Mouse (Mus musculus) B cell, adult 67 days (primary cell): ENCODE results near the gene Ppp6r1. TPM values are rescaled to one million over a fixed set of nuclear protein-coding genes. Genes with fewer than 3 reads are reported as not detected.

Experiments
- total RNA-seq, 2 experiments: library from RNA; stranded (reverse); gene quantifications; 4 replicates each; pipeline ENCODE4 v1.2.4; 2023

The Ppp6r1 gene
- 100 to 1,000 TPM; 242 to 257 TPM for total RNA-seq

GRCm38 (mm10) chr7:4658912-4659551 lies at the start of gene Ppp6r1:
Gene Ppp6r1, minus strand, starts transcription at chr7:4659019.

GRCm38 (mm10) chr7:4690387-4690786 lies 31.6 kb upstream of the Ppp6r1 start, which contains the start of gene Brsk1:
Gene Brsk1, plus strand, starts transcription at chr7:4690604.

DNA sequence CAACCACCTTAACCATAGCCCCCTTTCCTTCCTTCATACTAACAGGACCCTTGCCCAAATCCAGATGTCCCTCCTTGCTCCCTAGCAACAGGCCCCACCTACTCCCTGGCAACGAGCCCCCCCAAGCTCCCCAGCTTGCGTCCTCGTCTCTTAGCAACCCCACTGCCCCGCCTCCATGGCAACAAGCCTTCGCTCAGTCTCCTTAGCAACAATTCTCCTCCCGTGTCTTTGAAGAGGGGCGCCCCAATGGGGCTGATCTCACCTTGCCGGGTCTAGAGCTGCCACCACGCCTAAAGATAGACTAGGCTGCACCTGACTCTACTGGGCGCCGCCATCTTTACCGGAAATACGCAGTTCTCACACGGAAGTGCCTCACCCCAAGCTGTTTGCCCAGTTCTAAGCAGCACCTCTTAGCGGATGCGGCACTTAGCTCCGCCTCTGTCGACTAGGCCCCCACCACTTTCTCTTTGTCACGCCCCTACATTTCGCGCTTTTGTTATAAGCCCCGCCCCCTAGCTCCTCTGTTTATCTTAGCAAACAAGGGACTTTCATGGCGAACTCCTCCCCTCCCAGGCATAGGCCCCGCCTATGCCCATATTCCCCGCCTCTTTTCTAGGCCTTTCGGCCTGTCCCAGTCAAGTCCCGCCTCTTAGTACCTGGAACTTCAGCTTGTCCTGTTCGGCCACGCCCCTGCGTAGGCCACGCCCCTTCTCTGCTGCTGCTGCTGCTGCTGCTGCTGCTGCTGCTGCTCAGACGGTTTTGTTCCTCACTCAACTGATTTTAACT lies 26.0 kb upstream of the Ppp6r1 start, which contains the start of gene Hspbp1:
TSS of gene Hspbp1 (minus strand) at position 437 of the 786 bp plus-strand sequence.

DNA sequence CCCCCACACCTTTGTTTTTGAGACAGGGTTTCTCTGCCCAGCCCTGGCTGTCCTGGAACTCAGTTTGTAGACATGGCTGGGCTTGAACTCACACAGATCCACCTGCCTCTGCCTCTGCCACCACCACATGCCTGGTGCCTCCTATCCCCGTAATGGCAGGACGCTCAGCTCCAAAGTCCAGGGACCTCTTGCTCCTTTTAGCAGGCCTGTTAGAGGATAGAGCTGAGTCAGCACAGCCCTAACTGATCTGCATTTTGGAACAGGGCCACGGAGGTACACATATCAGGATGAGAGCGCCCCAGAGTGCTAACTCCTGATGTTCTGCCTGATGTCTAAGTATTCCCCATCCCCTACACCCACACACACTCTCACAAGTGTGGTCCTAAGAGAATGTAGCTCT lies 27.8 kb downstream of the Ppp6r1 start, which contains the start of gene Tmem86b:
TSS of gene Tmem86b (minus strand) at position 392 of the 400 bp plus-strand sequence.

DNA sequence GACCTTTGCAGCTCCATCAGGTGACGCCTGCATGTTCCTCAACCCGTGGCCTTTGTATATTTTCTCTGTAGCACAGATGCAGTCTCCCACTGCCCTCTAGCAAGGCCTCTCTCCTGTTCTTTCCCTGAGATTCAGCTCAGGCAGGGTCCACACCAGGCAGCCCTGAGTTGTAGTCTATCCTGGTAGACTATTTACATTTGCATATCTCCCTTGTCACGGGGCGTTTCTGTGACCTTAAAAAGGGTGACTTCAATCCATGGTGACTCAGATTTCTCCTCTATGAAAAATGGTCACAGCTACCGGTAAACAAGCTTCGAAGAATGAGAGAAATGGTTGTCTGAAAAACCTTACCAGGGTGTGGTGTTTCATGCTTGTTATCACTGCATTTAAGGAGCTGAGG lies 54.9 kb downstream of the Ppp6r1 start, which contains the start of gene Ptprh:
TSS of gene Ptprh (minus strand) at position 169 of the 400 bp plus-strand sequence.

Other genes with a start within 250 kb of the Ppp6r1 start
- 10 to 100 TPM; 12.0 to 13.2 TPM for gene Rdh13, start 213.4 kb downstream of the Ppp6r1 start, total RNA-seq
- gene Eps8l1, start 198.3 kb downstream of the Ppp6r1 start, total RNA-seq, result 10 to 100 TPM; 18.2 to 29.7 TPM
- 100 to 1,000 TPM; 228 to 250 TPM for gene Ppp1r12c, start 157.3 kb downstream of the Ppp6r1 start, total RNA-seq
- gene Tnnt1, start 142.6 kb downstream of the Ppp6r1 start, total RNA-seq, result not detected
- gene Tnni3, start 134.8 kb downstream of the Ppp6r1 start, total RNA-seq, result under 1 TPM in 1 of 2 experiments, not detected in 1; 0.80 TPM
- gene Dnaaf3, start 126.6 kb downstream of the Ppp6r1 start, total RNA-seq, result not detected
- gene Syt5, start 111.5 kb downstream of the Ppp6r1 start, total RNA-seq, result not detected
- gene Ptprh, start 55.0 kb downstream of the Ppp6r1 start, total RNA-seq, result not detected
- gene Tmem86b, start 27.6 kb downstream of the Ppp6r1 start, total RNA-seq, result 10 to 100 TPM; 50.4 to 62.8 TPM
- gene Hspbp1, start 26.0 kb upstream of the Ppp6r1 start, total RNA-seq, result 10 to 100 TPM; 52.2 to 54.9 TPM
- not detected for gene Brsk1, start 31.6 kb upstream of the Ppp6r1 start, total RNA-seq
- gene Tmem150b, start 66.2 kb upstream of the Ppp6r1 start, total RNA-seq, result 1 to 10 TPM; 2.9 to 3.5 TPM
- gene Kmt5c, start 81.1 kb upstream of the Ppp6r1 start, total RNA-seq, result 100 to 1,000 TPM; 100 to 105 TPM
- gene Cox6b2, start 94.1 kb upstream of the Ppp6r1 start, total RNA-seq, result 1 to 10 TPM; 2.7 to 6.8 TPM
- not detected for gene Fam71e2, start 112.3 kb upstream of the Ppp6r1 start, total RNA-seq
- gene Il11, start 123.8 kb upstream of the Ppp6r1 start, total RNA-seq, result not detected
- gene Tmem190, start 123.9 kb upstream of the Ppp6r1 start, total RNA-seq, result not detected
- 1 to 10 TPM; 2.2 to 3.2 TPM for gene Tmem238, start 130.6 kb upstream of the Ppp6r1 start, total RNA-seq
- gene Rpl28, start 133.9 kb upstream of the Ppp6r1 start, total RNA-seq, result 1,000 to 10,000 TPM; 1,616 to 1,738 TPM
- 100 to 1,000 TPM; 115 to 155 TPM for gene Ube2s, start 153.6 kb upstream of the Ppp6r1 start, total RNA-seq
- gene Shisa7, start 185.7 kb upstream of the Ppp6r1 start, total RNA-seq, result 1 to 10 TPM; 1.5 to 2.2 TPM
- gene Isoc2b, start 211.2 kb upstream of the Ppp6r1 start, total RNA-seq, result 10 to 100 TPM in 1 of 2 experiments, 1 to 10 TPM in 1; 8.1 to 13.1 TPM
- gene Isoc2a, start 218.1 kb upstream of the Ppp6r1 start, total RNA-seq, result 10 to 100 TPM; 11.1 to 11.2 TPM
- not detected for gene Gm36210, start 247.5 kb upstream of the Ppp6r1 start, total RNA-seq